Mouse (Mus musculus): ENCODE measurements around the gene Alk. TPM values are rescaled to one million over a fixed set of nuclear protein-coding genes. Genes with fewer than 3 reads are reported as not detected.

Gene Alk
- polyA plus RNA-seq, 1 experiment from 2014 or later: 0.05 TPM

DNA sequence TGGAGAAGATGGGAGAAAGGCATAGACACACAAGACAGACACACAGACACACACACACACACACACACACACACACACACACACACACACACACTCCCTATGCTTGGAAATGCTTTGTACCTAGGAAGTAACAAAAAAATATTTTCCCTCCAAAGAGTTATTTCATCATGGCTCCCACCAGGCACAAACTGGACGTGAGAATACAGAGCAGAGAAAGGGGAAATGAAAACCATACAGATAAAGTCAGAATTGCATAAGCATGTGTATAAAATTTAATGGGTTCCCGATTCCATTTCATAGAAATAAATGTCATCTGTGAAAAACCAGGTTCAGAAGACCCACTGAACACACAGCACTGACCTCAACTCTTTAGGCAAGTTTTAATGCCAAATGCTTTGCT is 736.5 kb downstream of the Alk start:
- no peaks in the 10 kb centered on the region for H3K9me3 ChIP-seq (replicated peaks; ENCODE audit: control insufficient read depth, low read length)
- WGBS: 84% methylated on average over 2 of the region's 2 CpGs

DNA sequence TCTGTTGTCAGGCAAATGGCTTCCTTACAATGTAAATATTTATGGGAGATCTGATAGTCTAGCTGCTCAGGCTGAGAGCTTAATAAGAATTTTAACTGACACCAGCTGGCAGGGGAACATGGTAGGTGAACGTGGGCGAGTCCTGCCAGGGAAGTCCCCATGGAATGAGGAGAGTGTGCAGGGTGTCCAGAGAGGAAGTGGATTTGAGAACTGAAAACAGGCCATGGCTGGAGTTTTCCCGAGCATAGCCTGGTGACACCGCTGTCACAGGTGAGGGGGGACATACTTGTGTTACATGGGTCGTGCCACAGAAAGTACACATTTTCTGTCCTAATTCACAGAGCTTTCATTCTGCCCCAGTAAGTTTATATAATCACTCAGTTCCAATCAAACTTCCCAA is 739.0 kb downstream of the Alk start:
- no peak overlapping the region for H3K27ac ChIP-seq (ENCODE audit: low read length)
- no peak overlapping the region for H3K4me2 ChIP-seq (ENCODE audit: low read depth, low read length)
- no peak overlapping the region for H3K4me3 ChIP-seq (ENCODE audit: low read length)
- 73% methylated on average over 5 of the region's 5 CpGs for WGBS
- no peaks in the 10 kb centered on the region for H3K36me3 ChIP-seq (ENCODE audit: control insufficient read depth, insufficient read depth)
- no peaks in the 10 kb centered on the region; the same call in 1 of the 2 replicates for H3K27me3 ChIP-seq (ENCODE audit: control insufficient read depth, insufficient read depth, low read length)
- no peak for ATAC-seq (replicated peaks; ENCODE audit: extremely low read depth, insufficient read depth, low FRiP score)
- no peak overlapping the region for H3K9ac ChIP-seq (ENCODE audit: low read length)
- no peaks in the 10 kb centered on the region for H3K9me3 ChIP-seq (replicated peaks; ENCODE audit: control insufficient read depth, low read length)
- peaks cover 5% of the 10 kb centered on the region; the same call in 1 of the 2 replicates for H3K4me1 ChIP-seq (ENCODE audit: control insufficient read depth, insufficient read depth, low read length)

More for the DNA sequence above, 736.5 kb downstream of the Alk start:
- Histone ChIP-seq H3K4me2 (ENCODE audit: low read depth, low read length) (no peak overlapping the region), H3K4me3 (ENCODE audit: low read length) (no peak overlapping the region), H3K27ac (ENCODE audit: low read length) (no peak overlapping the region), H3K9ac (ENCODE audit: low read length) (no peak overlapping the region), H3K4me1 (ENCODE audit: control insufficient read depth, insufficient read depth, low read length) (peaks cover 5% of the 10 kb centered on the region; the same call in 1 of the 2 replicates), H3K36me3 (ENCODE audit: control insufficient read depth, insufficient read depth) (no peaks in the 10 kb centered on the region), H3K27me3 (ENCODE audit: control insufficient read depth, insufficient read depth, low read length) (no peaks in the 10 kb centered on the region; the same call in 1 of the 2 replicates)
- ATAC-seq (replicated peaks; ENCODE audit: extremely low read depth, insufficient read depth, low FRiP score): no peak

DNA sequence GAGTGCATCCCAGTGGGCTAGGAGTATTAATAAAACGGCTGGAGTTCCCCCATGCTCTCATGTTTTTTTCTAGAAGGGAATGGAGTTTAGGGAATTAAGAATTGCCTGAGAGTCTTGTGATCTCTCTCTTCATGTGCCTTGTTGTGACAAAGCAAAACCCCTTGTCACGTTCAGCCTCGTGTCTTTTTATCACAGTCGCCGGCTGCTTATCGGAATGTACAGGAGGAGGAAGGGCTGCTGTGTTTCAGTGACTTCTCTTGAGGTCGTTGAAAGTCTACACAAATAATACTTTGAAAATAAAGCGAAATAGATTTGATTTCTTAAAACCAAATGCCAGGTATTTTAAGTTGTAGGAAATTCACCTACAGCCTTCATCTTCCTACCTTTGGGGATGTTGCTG is 740.4 kb downstream of the Alk start:
- Histone ChIP-seq H3K9ac (ENCODE audit: low read length) (no peak overlapping the region), H3K4me2 (ENCODE audit: low read depth, low read length) (no peak overlapping the region), H3K4me1 (ENCODE audit: control insufficient read depth, insufficient read depth, low read length) (0 out of 2 replicates have a peak, but pooled peaks cover 3% of the 10 kb centered on the region), H3K27ac (ENCODE audit: low read length) (no peak overlapping the region), H3K36me3 (ENCODE audit: control insufficient read depth, insufficient read depth) (peaks cover 3% of the 10 kb centered on the region; the same call in 1 of the 2 replicates), H3K4me3 (ENCODE audit: low read length) (no peak overlapping the region), H3K9me3 (replicated peaks; ENCODE audit: control insufficient read depth, low read length) (no peaks in the 10 kb centered on the region), H3K27me3 (ENCODE audit: control insufficient read depth, insufficient read depth, low read length) (no peaks in the 10 kb centered on the region; the same call in 1 of the 2 replicates)
- ATAC-seq (replicated peaks; ENCODE audit: extremely low read depth, insufficient read depth, low FRiP score): no peak
- WGBS: 31% methylated on average over 8 of the region's 8 CpGs

DNA sequence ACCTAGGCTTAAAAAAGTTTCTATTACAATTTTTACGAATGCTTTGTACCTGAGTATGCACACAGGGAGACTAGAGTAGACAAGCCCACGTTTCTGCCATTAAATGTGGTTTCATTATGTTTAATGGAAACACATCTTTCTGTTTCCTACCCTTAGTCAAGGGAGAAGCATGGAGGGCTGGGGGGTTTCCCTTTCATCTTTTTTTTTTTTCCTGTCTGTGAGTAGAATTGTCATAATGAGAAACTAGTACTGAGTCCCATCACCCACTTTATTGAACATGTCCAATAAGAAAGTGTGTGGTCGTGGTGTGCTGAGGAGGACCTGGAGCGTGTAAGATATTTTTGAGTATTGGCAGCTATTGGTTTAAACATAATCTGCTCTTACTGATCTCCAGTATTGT is 741.5 kb downstream of the Alk start:
- ATAC-seq (replicated peaks; ENCODE audit: extremely low read depth, insufficient read depth, low FRiP score): no peak
- H3K4me3 ChIP-seq (ENCODE audit: low read length): no peak overlapping the region
- H3K4me2 ChIP-seq (ENCODE audit: low read depth, low read length): no peak overlapping the region
- H3K9me3 ChIP-seq (replicated peaks; ENCODE audit: control insufficient read depth, low read length): no peaks in the 10 kb centered on the region
- H3K27ac ChIP-seq (ENCODE audit: low read length): no peak overlapping the region
- H3K27me3 ChIP-seq (ENCODE audit: control insufficient read depth, insufficient read depth, low read length): no peaks in the 10 kb centered on the region
- H3K36me3 ChIP-seq (ENCODE audit: control insufficient read depth, insufficient read depth): peaks cover 3% of the 10 kb centered on the region; the same call in 1 of the 2 replicates
- 0 out of 2 replicates have a peak, but pooled peaks cover 3% of the 10 kb centered on the region for H3K4me1 ChIP-seq (ENCODE audit: control insufficient read depth, insufficient read depth, low read length)
- 86% methylated on average over 4 of the region's 4 CpGs for WGBS
- no peak overlapping the region for H3K9ac ChIP-seq (ENCODE audit: low read length)

- H3K27ac ChIP-seq (ENCODE audit: low read length): no peak overlapping the region
- H3K4me2 ChIP-seq (ENCODE audit: low read depth, low read length): no peak overlapping the region
- H3K4me3 ChIP-seq (ENCODE audit: low read length): no peak overlapping the region
- 0 out of 2 replicates have a peak, but pooled peaks cover 3% of the 10 kb centered on the region for H3K4me1 ChIP-seq (ENCODE audit: control insufficient read depth, insufficient read depth, low read length)
- H3K27me3 ChIP-seq (ENCODE audit: control insufficient read depth, insufficient read depth, low read length): no peaks in the 10 kb centered on the region
- 77% methylated on average over 3 of the region's 3 CpGs for WGBS
- H3K36me3 ChIP-seq (ENCODE audit: control insufficient read depth, insufficient read depth): peaks cover 3% of the 10 kb centered on the region; the same call in 1 of the 2 replicates
- no peak overlapping the region for H3K9ac ChIP-seq (ENCODE audit: low read length)
- no peak for ATAC-seq (replicated peaks; ENCODE audit: extremely low read depth, insufficient read depth, low FRiP score)
- H3K9me3 ChIP-seq (replicated peaks; ENCODE audit: control insufficient read depth, low read length): no peaks in the 10 kb centered on the region
Observed at GRCm38 (mm10) chr17:71862184-71862583, 742.2 kb downstream of the Alk start.

DNA sequence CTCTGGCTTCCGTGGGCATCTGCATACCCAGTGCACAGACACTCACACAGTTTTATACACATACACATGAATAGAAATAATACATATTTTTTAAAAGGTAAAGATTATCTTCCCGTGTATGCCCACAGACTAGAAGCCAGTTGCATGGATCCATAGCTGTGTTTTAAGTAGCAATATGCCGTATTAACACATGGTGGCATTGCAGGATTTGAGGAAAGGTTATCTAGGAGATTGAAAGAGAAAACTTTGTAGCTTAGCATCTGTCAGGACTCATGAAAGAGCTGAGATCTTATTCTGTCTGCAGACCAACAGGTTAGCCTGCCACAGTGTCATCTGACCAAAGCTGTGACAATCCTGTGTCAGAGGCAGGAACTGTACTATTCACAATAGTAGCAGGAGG is 772.5 kb downstream of the Alk start:
- Histone ChIP-seq H3K4me2 (ENCODE audit: low read depth, low read length) (no peak overlapping the region), H3K36me3 (ENCODE audit: control insufficient read depth, insufficient read depth) (peaks cover 19% of the 10 kb centered on the region), H3K27ac (ENCODE audit: low read length) (no peak overlapping the region), H3K27me3 (ENCODE audit: control insufficient read depth, insufficient read depth, low read length) (no peaks in the 10 kb centered on the region), H3K4me3 (ENCODE audit: low read length) (no peak overlapping the region), H3K4me1 (ENCODE audit: control insufficient read depth, insufficient read depth, low read length) (peaks cover 4% of the 10 kb centered on the region), H3K9me3 (replicated peaks; ENCODE audit: control insufficient read depth, low read length) (no peaks in the 10 kb centered on the region), H3K9ac (ENCODE audit: low read length) (no peak overlapping the region)
- ATAC-seq (replicated peaks; ENCODE audit: extremely low read depth, insufficient read depth, low FRiP score): no peak
- WGBS: 85% methylated on average over 3 of the region's 3 CpGs

GRCm38 (mm10) chr17:71828647-71829414 is 775.6 kb downstream of the Alk start:
- no peak overlapping the region for H3K9ac ChIP-seq (ENCODE audit: low read length)
- no peaks in the 10 kb centered on the region for H3K9me3 ChIP-seq (replicated peaks; ENCODE audit: control insufficient read depth, low read length)
- H3K4me3 ChIP-seq (ENCODE audit: low read length): no peak overlapping the region
- H3K36me3 ChIP-seq (ENCODE audit: control insufficient read depth, insufficient read depth): peaks cover 23% of the 10 kb centered on the region
- no peak overlapping the region for H3K4me2 ChIP-seq (ENCODE audit: low read depth, low read length)
- ATAC-seq (replicated peaks; ENCODE audit: extremely low read depth, insufficient read depth, low FRiP score): no peak
- no peaks in the 10 kb centered on the region for H3K27me3 ChIP-seq (ENCODE audit: control insufficient read depth, insufficient read depth, low read length)
- 47% methylated on average over 12 of the region's 12 CpGs for WGBS
- H3K4me1 ChIP-seq (ENCODE audit: control insufficient read depth, insufficient read depth, low read length): peaks cover 10% of the 10 kb centered on the region
- H3K27ac ChIP-seq (ENCODE audit: low read length): no peak overlapping the region

DNA sequence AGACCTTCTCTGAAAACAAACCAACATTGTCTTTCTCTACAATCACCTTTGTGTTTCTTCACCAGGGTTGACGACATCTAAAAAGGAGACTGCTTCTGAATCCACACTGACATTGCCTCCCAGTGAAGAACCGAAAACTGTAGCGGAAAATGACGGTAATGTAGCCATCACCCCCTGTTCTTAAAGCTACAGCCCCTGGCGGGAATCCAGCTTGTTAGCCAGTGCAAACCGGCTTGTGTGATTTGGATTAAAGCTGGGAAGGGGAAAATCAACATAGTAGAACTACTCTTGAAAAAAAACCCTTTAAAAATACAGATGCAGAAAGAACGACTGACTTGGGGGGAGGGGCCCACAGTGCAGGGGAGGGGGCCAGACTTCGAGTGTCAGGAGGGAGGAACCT is 776.8 kb downstream of the Alk start:
- H3K4me3 ChIP-seq (ENCODE audit: low read length): no peak overlapping the region
- no peak for ATAC-seq (replicated peaks; ENCODE audit: extremely low read depth, insufficient read depth, low FRiP score)
- H3K27me3 ChIP-seq (ENCODE audit: control insufficient read depth, insufficient read depth, low read length): no peaks in the 10 kb centered on the region
- H3K9me3 ChIP-seq (replicated peaks; ENCODE audit: control insufficient read depth, low read length): no peaks in the 10 kb centered on the region
- peaks cover 10% of the 10 kb centered on the region for H3K4me1 ChIP-seq (ENCODE audit: control insufficient read depth, insufficient read depth, low read length)
- H3K36me3 ChIP-seq (ENCODE audit: control insufficient read depth, insufficient read depth): peaks cover 23% of the 10 kb centered on the region
- H3K4me2 ChIP-seq (ENCODE audit: low read depth, low read length): no peak overlapping the region
- no peak overlapping the region for H3K9ac ChIP-seq (ENCODE audit: low read length)
- H3K27ac ChIP-seq (ENCODE audit: low read length): no peak overlapping the region
- 53% methylated on average over 8 of the region's 8 CpGs for WGBS

GRCm38 (mm10) chr17:71826603-71827002 is 777.8 kb downstream of the Alk start:
- 32% methylated on average over 3 of the region's 3 CpGs for WGBS
- no peak overlapping the region for H3K4me3 ChIP-seq (ENCODE audit: low read length)
- peak; percentile 39; the same call in 1 of the 2 replicates for ATAC-seq (replicated peaks; ENCODE audit: extremely low read depth, insufficient read depth, low FRiP score)
- H3K27me3 ChIP-seq (ENCODE audit: control insufficient read depth, insufficient read depth, low read length): no peaks in the 10 kb centered on the region
- no peak overlapping the region for H3K9ac ChIP-seq (ENCODE audit: low read length)
- H3K4me2 ChIP-seq (ENCODE audit: low read depth, low read length): no peak overlapping the region
- H3K4me1 ChIP-seq (ENCODE audit: control insufficient read depth, insufficient read depth, low read length): peaks cover 10% of the 10 kb centered on the region
- no peaks in the 10 kb centered on the region for H3K9me3 ChIP-seq (replicated peaks; ENCODE audit: control insufficient read depth, low read length)
- no peak overlapping the region for H3K27ac ChIP-seq (ENCODE audit: low read length)
- peaks cover 19% of the 10 kb centered on the region for H3K36me3 ChIP-seq (ENCODE audit: control insufficient read depth, insufficient read depth)

All from heart, embryonic 16.5 days (tissue).